Mouse (Mus musculus) thymus, postnatal 36 days (tissue): ENCODE data around the gene Gm21118.
"Not testable (repeated sequence)": the region's sequence is repeated elsewhere in the genome, so short reads cannot be mapped to it uniquely, and the experiment has no call there.

Source experiments
- DNase-seq, 2 experiments: peaks; one replicate each; pipeline ENCODE4 v3.0.0; 2022; ENCODE audit warnings: mixed read lengths in 2 of 2

Gene Gm21118

DNA sequence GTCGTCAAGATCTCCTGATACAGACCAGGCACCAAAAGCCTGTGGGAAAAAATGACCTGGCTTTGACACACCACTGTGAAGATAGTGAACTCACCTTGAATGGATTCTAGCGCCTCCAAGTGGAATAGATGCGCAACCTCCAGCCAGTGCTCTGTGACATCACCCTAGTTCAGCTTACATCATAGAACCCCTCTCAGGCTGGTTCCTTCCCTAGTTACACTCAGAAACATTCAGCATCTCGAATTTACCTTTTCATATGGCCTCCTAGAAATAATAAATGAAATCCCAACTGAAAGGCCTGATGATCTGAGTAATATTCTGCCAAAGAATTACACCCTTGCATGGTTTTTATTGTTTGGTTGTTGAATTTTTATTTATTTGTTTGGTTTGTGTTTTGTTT lies at the start of gene Gm21118:
Gene Gm21118, minus strand, starts transcription at position 101 of the 400 bp plus-strand sequence.
- not testable (repeated sequence) for DNase-seq

DNA sequence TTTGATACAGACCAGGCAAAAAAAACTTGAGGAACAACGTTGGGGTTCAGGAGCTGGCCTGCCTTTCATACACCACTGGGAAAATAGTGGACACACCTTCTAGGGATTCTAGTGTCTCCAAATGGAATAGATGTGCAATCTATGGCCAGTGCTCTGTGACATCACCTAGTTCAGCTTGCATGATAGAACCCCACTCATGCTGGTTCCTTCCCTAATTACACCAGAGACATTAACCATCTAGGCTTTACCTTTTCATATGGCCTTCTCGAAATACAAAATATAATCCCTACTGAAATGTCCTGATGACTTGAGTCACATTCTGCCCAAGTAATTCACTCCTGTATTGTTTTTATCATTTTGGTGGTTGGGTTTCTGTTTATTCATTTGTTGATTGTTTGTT lies 29.7 kb upstream of the Gm21118 start, which contains the start of the genes Gm29423 and Gm29644:
Gene Gm29423, minus strand, starts transcription at position 101 of the 400 bp plus-strand sequence.
Gene Gm29644, minus strand, starts transcription at position 157 of the 400 bp plus-strand sequence.
- not testable (repeated sequence) for DNase-seq
